Mouse (Mus musculus) kidney, embryonic 15.5 days (tissue): ENCODE data around the gene Cacnb1. TPM values are rescaled to one million over a fixed set of nuclear protein-coding genes. Genes with fewer than 3 reads are reported as not detected.

ENCODE experiments used
- ATAC-seq: fragments of 200-750 bp; cut with Nextera tagmentation; replicated peaks from 2 replicates; pipeline ENCODE4 v1.8.0; 2017; ENCODE audit warnings: moderate TSS enrichment; ENCODE audit not compliant: low FRiP score
- H3K27ac ChIP-seq: fragments of 300-500 bp; sonication (generic); 2 replicates; pipeline ENCODE4 v1.5.1; 2015; ENCODE audit warnings: mild to moderate bottlenecking, inconsistent platforms
- H3K27me3 ChIP-seq: fragments of 300-500 bp; sonication (generic); 2 replicates; pipeline ENCODE4 v1.6.1; 2015; ENCODE audit warnings: inconsistent platforms
- H3K36me3 ChIP-seq: fragments of 300-500 bp; sonication (generic); 2 replicates; pipeline ENCODE4 v1.6.1; 2015; ENCODE audit warnings: inconsistent platforms
- H3K4me1 ChIP-seq: fragments of 300-500 bp; sonication (generic); 2 replicates; pipeline ENCODE4 v1.6.1; 2015; ENCODE audit warnings: inconsistent platforms
- H3K4me2 ChIP-seq: fragments of 300-500 bp; sonication (generic); 2 replicates; pipeline ENCODE4 v1.6.1; 2015; ENCODE audit warnings: moderate library complexity, mild to moderate bottlenecking, inconsistent platforms
- H3K4me3 ChIP-seq: fragments of 300-500 bp; sonication (generic); replicated peaks from 2 replicates; pipeline ENCODE4 v1.5.1; 2015; ENCODE audit warnings: mild to moderate bottlenecking, inconsistent platforms
- H3K9ac ChIP-seq: fragments of 300-500 bp; sonication (generic); 2 replicates; pipeline ENCODE4 v1.6.1; 2015; ENCODE audit warnings: mild to moderate bottlenecking, inconsistent platforms
- H3K9me3 ChIP-seq: fragments of 300-500 bp; sonication (generic); replicated peaks from 2 replicates; pipeline ENCODE4 v1.6.1; 2016; ENCODE audit warnings: inconsistent platforms
- WGBS: fragments of 180-500 bp; shearing (Covaris S2); methylation state at CpG from one replicate; pipeline ENCODE4 v1.1.7; 2015; ENCODE audit warnings: mixed read lengths; 5-methylcytosine and 5-hydroxymethylcytosine counted together
- polyA plus RNA-seq: library from polyadenylated mRNA; unstranded; fragments of >200 nt; fragmentation: Nextera tagmentation; extraction: Ambion mirVana; gene quantifications from 2 replicates; pipeline ENCODE4 v1.2.1, GENCODE M21; 2015

Cacnb1 gene
- polyA plus RNA-seq, 1 experiment from 2014 or later: 15.2 TPM

DNA sequence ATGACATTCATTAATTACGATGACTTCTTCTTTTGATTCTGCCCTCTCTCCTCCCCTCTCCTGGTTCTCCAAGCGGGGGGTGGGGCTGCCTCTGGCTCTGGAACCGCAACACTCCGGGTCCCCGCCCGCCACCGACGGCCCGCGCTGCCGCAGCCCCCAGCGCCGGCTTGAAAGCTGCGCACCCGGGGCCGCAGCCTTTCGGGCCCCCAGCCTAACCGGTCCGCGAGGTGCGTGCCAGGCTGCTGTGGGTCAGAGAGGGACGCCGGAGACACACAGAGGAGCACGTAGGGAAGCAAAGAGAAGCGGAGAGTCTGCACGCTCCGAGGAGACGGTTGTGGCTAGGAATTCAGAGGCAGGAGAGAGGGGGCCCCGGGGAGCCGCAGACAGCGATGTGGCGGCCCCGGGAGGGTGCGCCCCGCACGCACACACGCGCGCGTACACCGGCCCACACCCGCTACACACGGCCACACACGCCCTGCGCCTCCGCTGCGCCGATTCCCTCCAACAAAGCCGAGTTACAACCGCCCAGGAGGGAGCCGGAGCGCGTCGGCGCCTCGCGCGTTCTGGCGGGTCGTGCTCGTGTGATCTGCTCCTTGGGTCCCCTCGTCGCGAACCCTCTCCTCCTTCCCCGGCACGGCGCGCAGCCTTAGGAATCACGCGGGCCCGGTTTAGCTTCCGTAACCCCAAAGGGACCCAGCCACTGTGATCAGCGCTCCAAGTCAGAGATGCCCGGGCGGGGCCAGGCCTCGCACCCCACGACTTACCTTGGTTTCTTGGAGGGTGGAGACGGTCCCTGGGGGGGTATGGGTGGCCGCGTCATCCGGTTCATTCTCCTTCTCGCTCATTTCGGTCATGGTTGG is 29.5 kb upstream of the Cacnb1 start:
- Histone ChIP-seq H3K36me3 (no peaks in the 10 kb centered on the region), H3K9me3 (no peaks in the 10 kb centered on the region), H3K4me3 (peak overlapping the region; percentile 52), H3K4me1 (peaks cover 53% of the 10 kb centered on the region), H3K27ac (0 out of 2 replicates have a peak overlapping the region, but pooled peaks have one; percentile 29), H3K9ac (peak overlapping the region; percentile 45), H3K4me2 (peak overlapping the region; percentile 82), H3K27me3 (peaks cover 51% of the 10 kb centered on the region)
- under 1% methylated on average over 81 of the region's 83 CpGs for WGBS
- 0 out of 2 replicates have a peak, but pooled peaks have one; percentile 23 for ATAC-seq

GRCm38 (mm10) chr11:98051611-98052128 is 28.8 kb upstream of the Cacnb1 start:
- peaks cover 46% of the 10 kb centered on the region for H3K27me3 ChIP-seq
- 2% methylated on average over 12 of the region's 12 CpGs for WGBS
- no peaks in the 10 kb centered on the region for H3K36me3 ChIP-seq
- no peaks in the 10 kb centered on the region for H3K9me3 ChIP-seq
- H3K4me3 ChIP-seq: peak overlapping the region; percentile 52
- H3K4me1 ChIP-seq: peaks cover 48% of the 10 kb centered on the region
- peak overlapping the region; percentile 82 for H3K4me2 ChIP-seq
- no peak overlapping the region for H3K27ac ChIP-seq
- no peak overlapping the region for H3K9ac ChIP-seq
- ATAC-seq: no peak

- no peak overlapping the region for H3K4me3 ChIP-seq
- 26% methylated on average over 2 of the region's 2 CpGs for WGBS
- no peak for ATAC-seq
- peaks cover 48% of the 10 kb centered on the region for H3K4me1 ChIP-seq
- H3K9ac ChIP-seq: no peak overlapping the region
- H3K9me3 ChIP-seq: no peaks in the 10 kb centered on the region
- H3K27me3 ChIP-seq: peaks cover 46% of the 10 kb centered on the region
- no peaks in the 10 kb centered on the region for H3K36me3 ChIP-seq
- H3K27ac ChIP-seq: no peak overlapping the region
- H3K4me2 ChIP-seq: peak overlapping the region; percentile 82; the same call in 1 of the 2 replicates
These were observed 28.1 kb upstream of the Cacnb1 start for GRCm38 (mm10) chr11:98050940-98051339.

GRCm38 (mm10) chr11:98050520-98050815 is 27.6 kb upstream of the Cacnb1 start:
- Histone ChIP-seq H3K4me3 (no peak overlapping the region), H3K36me3 (no peaks in the 10 kb centered on the region), H3K9ac (no peak overlapping the region), H3K27me3 (peaks cover 43% of the 10 kb centered on the region), H3K4me1 (peaks cover 48% of the 10 kb centered on the region), H3K27ac (no peak overlapping the region), H3K4me2 (no peak overlapping the region), H3K9me3 (no peaks in the 10 kb centered on the region)
- 16% methylated on average over 2 of the region's 2 CpGs for WGBS
- ATAC-seq: no peak

- peaks cover 38% of the 10 kb centered on the region for H3K27me3 ChIP-seq
- no peaks in the 10 kb centered on the region for H3K9me3 ChIP-seq
- H3K4me1 ChIP-seq: peaks cover 48% of the 10 kb centered on the region
- H3K4me3 ChIP-seq: no peak overlapping the region
- no peak overlapping the region for H3K27ac ChIP-seq
- H3K9ac ChIP-seq: no peak overlapping the region
- ATAC-seq: no peak
- no peak overlapping the region for H3K4me2 ChIP-seq
- no peaks in the 10 kb centered on the region for H3K36me3 ChIP-seq
- 57% methylated on average over 14 of the region's 14 CpGs for WGBS
These were observed 27.1 kb upstream of the Cacnb1 start for GRCm38 (mm10) chr11:98049672-98050519.

DNA sequence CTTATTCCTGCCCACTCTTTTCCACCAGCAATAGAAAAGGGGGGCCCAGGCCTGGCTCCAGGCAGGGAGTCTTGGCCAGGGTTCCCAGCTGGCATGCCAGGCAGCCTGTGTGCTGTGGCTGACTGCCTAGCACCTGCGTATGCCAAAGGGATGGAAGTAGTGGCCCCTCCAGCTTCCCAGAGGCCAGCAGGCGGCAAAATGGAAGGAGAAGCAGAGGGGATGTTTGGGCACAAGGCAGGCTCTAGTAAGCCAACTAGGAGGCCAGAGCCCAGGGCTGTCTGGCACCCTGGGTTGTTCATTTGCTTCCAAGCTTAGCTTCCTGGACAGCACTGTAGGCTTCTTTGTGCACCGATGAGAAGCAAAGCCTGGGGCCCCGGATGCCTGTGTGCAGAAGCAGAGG is 24.9 kb upstream of the Cacnb1 start:
- ATAC-seq: no peak
- no peaks in the 10 kb centered on the region for H3K36me3 ChIP-seq
- no peak overlapping the region for H3K4me3 ChIP-seq
- WGBS: 81% methylated on average over 4 of the region's 4 CpGs
- peaks cover 27% of the 10 kb centered on the region for H3K27me3 ChIP-seq
- H3K9me3 ChIP-seq: no peaks in the 10 kb centered on the region
- no peak overlapping the region for H3K27ac ChIP-seq
- H3K4me2 ChIP-seq: no peak overlapping the region
- no peak overlapping the region for H3K9ac ChIP-seq
- peaks cover 42% of the 10 kb centered on the region for H3K4me1 ChIP-seq

- H3K36me3 ChIP-seq: no peaks in the 10 kb centered on the region
- no peaks in the 10 kb centered on the region for H3K9me3 ChIP-seq
- no peak overlapping the region for H3K27ac ChIP-seq
- H3K4me2 ChIP-seq: no peak overlapping the region
- H3K4me1 ChIP-seq: peaks cover 30% of the 10 kb centered on the region
- no peak overlapping the region for H3K9ac ChIP-seq
- ATAC-seq: no peak
- WGBS: 68% methylated on average over 1 of the region's 1 CpGs
- peaks cover 14% of the 10 kb centered on the region for H3K27me3 ChIP-seq
- no peak overlapping the region for H3K4me3 ChIP-seq
These were observed 23.6 kb upstream of the Cacnb1 start for GRCm38 (mm10) chr11:98046466-98046865.

- H3K27ac ChIP-seq: no peak overlapping the region
These were observed 22.8 kb upstream of the Cacnb1 start for GRCm38 (mm10) chr11:98045596-98045995.

DNA sequence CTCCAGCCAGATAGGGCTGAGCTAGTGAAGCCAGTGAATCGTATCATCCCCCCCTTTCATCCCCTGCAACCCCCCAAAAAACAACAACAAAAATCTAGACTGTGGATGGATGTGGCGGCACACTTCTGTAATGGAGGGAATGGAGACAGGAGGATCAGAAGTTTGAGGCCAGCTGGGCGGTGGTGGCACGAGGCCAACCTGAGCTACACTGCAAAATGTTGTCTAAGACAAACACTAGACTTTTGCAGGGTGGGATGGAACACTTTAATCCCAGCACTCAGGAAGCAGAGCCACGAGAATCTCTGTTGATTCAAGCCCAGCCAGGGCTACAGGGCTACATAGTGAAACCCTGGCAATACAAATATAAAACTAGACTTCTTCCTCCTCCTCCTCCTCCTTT is 21.2 kb upstream of the Cacnb1 start:
- Histone ChIP-seq H3K9ac (no peak overlapping the region), H3K27ac (no peak overlapping the region), H3K4me2 (no peak overlapping the region), H3K27me3 (no peaks in the 10 kb centered on the region), H3K36me3 (no peaks in the 10 kb centered on the region), H3K4me1 (0 out of 2 replicates have a peak, but pooled peaks cover 13% of the 10 kb centered on the region), H3K4me3 (no peak overlapping the region), H3K9me3 (no peaks in the 10 kb centered on the region)
- 64% methylated on average over 5 of the region's 5 CpGs for WGBS
- no peak for ATAC-seq

More at GRCm38 (mm10) chr11:98045596-98045995, 22.8 kb upstream of the Cacnb1 start:
- Histone ChIP-seq H3K9me3 (no peaks in the 10 kb centered on the region), H3K4me1 (peaks cover 22% of the 10 kb centered on the region), H3K4me2 (no peak overlapping the region), H3K36me3 (no peaks in the 10 kb centered on the region), H3K9ac (no peak overlapping the region), H3K4me3 (no peak overlapping the region), H3K27me3 (peaks cover 5% of the 10 kb centered on the region)
- 65% methylated on average over 4 of the region's 4 CpGs for WGBS
- no peak for ATAC-seq

DNA sequence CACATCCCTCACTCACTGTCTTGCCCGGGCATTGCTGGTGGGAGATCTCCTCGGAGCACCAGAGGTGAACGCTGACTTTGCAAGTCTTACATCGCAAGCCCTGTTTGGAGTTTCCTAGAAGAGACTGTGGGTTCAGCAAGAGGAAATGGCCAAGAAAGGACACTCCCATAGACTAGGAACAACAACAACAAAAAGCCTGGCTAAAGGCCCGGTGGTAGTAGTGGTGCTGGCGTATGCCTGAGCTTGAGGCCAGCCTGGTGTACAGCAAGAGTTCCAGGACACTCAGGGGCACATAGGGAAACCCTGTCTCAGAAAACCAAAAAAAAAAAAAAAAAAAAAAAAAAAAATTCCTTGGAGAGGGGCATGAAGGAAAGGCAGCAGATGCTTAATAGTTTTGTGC is 19.9 kb upstream of the Cacnb1 start:
- Histone ChIP-seq H3K4me1 (0 out of 2 replicates have a peak, but pooled peaks cover 11% of the 10 kb centered on the region), H3K4me2 (no peak overlapping the region), H3K4me3 (no peak overlapping the region), H3K9me3 (no peaks in the 10 kb centered on the region), H3K27ac (no peak overlapping the region), H3K27me3 (no peaks in the 10 kb centered on the region), H3K9ac (no peak overlapping the region), H3K36me3 (no peaks in the 10 kb centered on the region)
- whole genome bisulfite sequencing: 66% methylated on average over 6 of the region's 6 CpGs
- ATAC-seq: no peak

DNA sequence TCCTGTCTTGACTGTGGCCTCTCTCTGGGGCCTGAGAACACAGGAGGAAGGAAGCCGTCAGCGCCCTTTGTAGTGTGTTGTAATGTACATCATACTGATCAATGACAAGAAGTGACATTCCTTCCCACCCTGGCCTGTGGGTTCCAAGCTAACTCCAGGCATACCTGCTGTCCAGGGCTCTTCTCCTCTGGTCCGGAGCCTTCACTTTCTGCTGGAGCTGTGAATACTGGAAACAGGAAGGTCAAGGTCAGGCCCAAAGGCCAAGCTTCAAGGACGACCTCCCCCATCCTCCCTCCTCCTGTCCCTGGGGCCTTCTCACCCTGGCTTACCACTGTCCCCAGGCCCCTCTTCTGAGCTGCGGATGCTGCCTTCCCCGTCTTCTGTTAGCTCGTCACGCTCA is 18.1 kb upstream of the Cacnb1 start:
- Histone ChIP-seq H3K27me3 (peaks cover 10% of the 10 kb centered on the region), H3K36me3 (no peaks in the 10 kb centered on the region)

DNA sequence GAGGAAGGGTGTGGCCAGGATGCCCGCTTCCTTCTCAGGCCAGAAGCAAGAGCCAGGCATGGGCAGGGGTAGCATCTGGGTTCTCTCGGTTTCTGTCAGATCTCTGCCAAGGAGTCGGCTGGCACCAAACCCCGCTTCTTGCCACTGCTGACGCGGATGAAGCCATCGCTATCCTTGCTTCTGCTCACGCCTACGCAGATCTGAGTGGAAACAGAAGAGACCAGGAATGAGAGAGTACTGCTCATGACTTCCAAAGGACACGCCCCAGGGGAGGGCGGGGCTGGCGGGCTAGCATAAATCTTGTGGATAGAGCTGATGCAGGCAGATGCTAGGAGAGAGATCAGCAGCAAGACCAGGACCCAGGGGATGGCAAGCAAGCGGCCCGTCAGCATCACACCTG is 15.0 kb upstream of the Cacnb1 start:
- Histone ChIP-seq H3K27me3 (peaks cover 16% of the 10 kb centered on the region), H3K9me3 (no peaks in the 10 kb centered on the region), H3K36me3 (no peaks in the 10 kb centered on the region), H3K4me2 (no peak overlapping the region), H3K4me1 (peaks cover 26% of the 10 kb centered on the region), H3K27ac (no peak overlapping the region), H3K9ac (no peak overlapping the region), H3K4me3 (no peak overlapping the region)
- no peak for ATAC-seq
- WGBS: 69% methylated on average over 14 of the region's 14 CpGs

More for the DNA sequence above, 18.1 kb upstream of the Cacnb1 start:
- no peak overlapping the region for H3K4me2 ChIP-seq
- H3K4me1 ChIP-seq: peaks cover 19% of the 10 kb centered on the region
- H3K9me3 ChIP-seq: no peaks in the 10 kb centered on the region
- 63% methylated on average over 8 of the region's 8 CpGs for WGBS
- no peak overlapping the region for H3K4me3 ChIP-seq
- H3K27ac ChIP-seq: no peak overlapping the region
- no peak for ATAC-seq
- no peak overlapping the region for H3K9ac ChIP-seq
